Mouse (Mus musculus) MEL (cell line): ENCODE measurements around the gene Prkcd. TPM values are rescaled to one million over a fixed set of nuclear protein-coding genes. Genes with fewer than 3 reads are reported as not detected.

ENCODE experiments used
- DNase-seq: peaks from one replicate; pipeline ENCODE4 v3.0.0; 2011; ENCODE audit warnings: low read depth, low spot score
- H3K27ac ChIP-seq: 2 replicates; pipeline ENCODE4 v1.5.1; 2012; ENCODE audit warnings: low read depth, mild to moderate bottlenecking, control low read depth, low read length, moderate library complexity; ENCODE audit not compliant: control insufficient read depth
- H3K27me3 ChIP-seq, 2 experiments: fragments of 150-350 bp in 1 of 2; sonication (generic) in 1 of 2; 2 replicates each; pipeline ENCODE4 v1.6.1; 2012; ENCODE audit warnings: low read length in 2 of 2, mild to moderate bottlenecking in 2 of 2, improper control_type of control experiment in 1 of 2, moderate library complexity in 1 of 2; ENCODE audit not compliant: insufficient read depth in 2 of 2, control insufficient read depth in 1 of 2
- H3K36me3 ChIP-seq, 2 experiments: 2 replicates each; pipeline ENCODE4 v1.6.1; 2012 to 2014; ENCODE audit warnings: low read length in 2 of 2, improper control_type of control experiment in 1 of 2, inconsistent platforms in 1 of 2, mild to moderate bottlenecking in 1 of 2; ENCODE audit not compliant: insufficient read depth in 2 of 2, control insufficient read depth in 1 of 2
- H3K4me1 ChIP-seq, 2 experiments: fragments of 150-350 bp in 1 of 2; sonication (generic) in 1 of 2; 2 replicates each; pipeline ENCODE4 v1.6.1; 2012; ENCODE audit warnings: low read length in 2 of 2, improper control_type of control experiment in 1 of 2, mild to moderate bottlenecking in 1 of 2; ENCODE audit not compliant: insufficient read depth in 2 of 2, control insufficient read depth in 1 of 2
- H3K4me3 ChIP-seq, 2 experiments: fragments of 150-350 bp in 1 of 2; sonication (generic) in 1 of 2; 2 replicates each; pipeline ENCODE4 v1.5.1; 2012; ENCODE audit warnings: low read depth in 2 of 2, low read length in 2 of 2, mild to moderate bottlenecking in 2 of 2, moderate library complexity in 2 of 2, control low read depth in 1 of 2, improper control_type of control experiment in 1 of 2; ENCODE audit not compliant: control insufficient read depth in 1 of 2, insufficient read depth in 1 of 2
- H3K79me2 ChIP-seq: 2 replicates; pipeline ENCODE4 v1.6.1; 2012; ENCODE audit warnings: mild to moderate bottlenecking, low read length, moderate library complexity; ENCODE audit not compliant: control insufficient read depth, poor library complexity, insufficient read depth
- H3K9ac ChIP-seq: 2 replicates; pipeline ENCODE4 v1.6.1; 2012; ENCODE audit warnings: low read depth, mild to moderate bottlenecking, control low read depth, low read length, moderate library complexity; ENCODE audit not compliant: control insufficient read depth, poor library complexity, severe bottlenecking
- H3K9me3 ChIP-seq: fragments of 150-350 bp; sonication (generic); replicated peaks from 2 replicates; pipeline ENCODE4 v1.6.1; 2012; ENCODE audit warnings: mild to moderate bottlenecking, low read length, improper control_type of control experiment, moderate library complexity; ENCODE audit not compliant: insufficient read depth
- BHLHE40 ChIP-seq: IDR thresholded peaks from 2 replicates; pipeline ENCODE4 v1.6.1; 2012; ENCODE audit warnings: low read depth, mild to moderate bottlenecking, inconsistent platforms, low read length, improper control_type of control experiment, borderline replicate concordance
- CHD1 ChIP-seq: IDR thresholded peaks from 2 replicates; pipeline ENCODE4 v1.6.1; 2012; ENCODE audit warnings: low read depth, mild to moderate bottlenecking, inconsistent platforms, low read length, improper control_type of control experiment
- CTCF ChIP-seq, 3 experiments: IDR thresholded peaks in 2 of 3; conservative IDR thresholded peaks in 1 of 3; 2 replicates each; pipeline ENCODE4 v1.5.1; 2011 to 2012; ENCODE audit warnings: low read length in 3 of 3, low read depth in 2 of 3, mild to moderate bottlenecking in 2 of 3, improper control_type of control experiment in 1 of 3, inconsistent platforms in 1 of 3, mixed read lengths in 1 of 3, moderate library complexity in 1 of 3; ENCODE audit not compliant: control insufficient read depth in 1 of 3, insufficient read depth in 1 of 3, poor library complexity in 1 of 3, severe bottlenecking in 1 of 3
- E2F4 ChIP-seq: IDR thresholded peaks from 2 replicates; pipeline ENCODE4 v1.6.1; 2011; ENCODE audit warnings: low read depth, low read length, improper control_type of control experiment, borderline replicate concordance
- GABPA ChIP-seq: IDR thresholded peaks from 2 replicates; pipeline ENCODE4 v1.6.1; 2012; ENCODE audit warnings: low read depth, mild to moderate bottlenecking, inconsistent platforms, low read length, improper control_type of control experiment, moderate library complexity
- GATA1 ChIP-seq: IDR thresholded peaks from 2 replicates; pipeline ENCODE4 v1.6.1; 2011; ENCODE audit warnings: low read depth, low read length, improper control_type of control experiment
- HCFC1 ChIP-seq: IDR thresholded peaks from 2 replicates; pipeline ENCODE4 v1.6.1; 2012; ENCODE audit warnings: low read depth, mild to moderate bottlenecking, inconsistent platforms, low read length, improper control_type of control experiment, moderate library complexity
- MEF2A ChIP-seq: IDR thresholded peaks from 2 replicates; pipeline ENCODE4 v1.6.1; 2014; ENCODE audit warnings: low read depth, mild to moderate bottlenecking, inconsistent platforms, low read length, improper control_type of control experiment; ENCODE audit not compliant: poor library complexity, insufficient replicate concordance, severe bottlenecking; ENCODE audit errors: extremely low read depth
- NELFE ChIP-seq: IDR thresholded peaks from 2 replicates; pipeline ENCODE4 v1.6.1; 2011; ENCODE audit warnings: low read depth, low read length, improper control_type of control experiment
- POLR2A ChIP-seq, 2 experiments: IDR thresholded peaks; 2 replicates each; pipeline ENCODE4 v1.6.1; 2011 to 2012; ENCODE audit warnings: low read length in 2 of 2, mild to moderate bottlenecking in 2 of 2, control low read depth in 1 of 2, improper control_type of control experiment in 1 of 2, low read depth in 1 of 2, moderate library complexity in 1 of 2; ENCODE audit not compliant: control insufficient read depth in 1 of 2, insufficient read depth in 1 of 2, poor library complexity in 1 of 2
- POLR2AphosphoS2 ChIP-seq: IDR thresholded peaks from 2 replicates; pipeline ENCODE4 v1.6.1; 2011; ENCODE audit warnings: low read length, improper control_type of control experiment
- RCOR1 ChIP-seq: IDR thresholded peaks from 2 replicates; pipeline ENCODE4 v1.6.1; 2012; ENCODE audit warnings: low read depth, mild to moderate bottlenecking, inconsistent platforms, low read length, improper control_type of control experiment
- SMC3 ChIP-seq: IDR thresholded peaks from 2 replicates; pipeline ENCODE4 v1.6.1; 2011; ENCODE audit warnings: low read depth, low read length, improper control_type of control experiment
- TAL1 ChIP-seq: IDR thresholded peaks from 2 replicates; pipeline ENCODE4 v1.6.1; 2012; ENCODE audit warnings: mild to moderate bottlenecking, inconsistent platforms, low read length, moderate library complexity, mixed read lengths
- TCF12 ChIP-seq: IDR thresholded peaks from 2 replicates; pipeline ENCODE4 v1.6.1; 2014; ENCODE audit warnings: low read depth, mild to moderate bottlenecking, inconsistent platforms, low read length, improper control_type of control experiment, moderate library complexity
- USF1 ChIP-seq: IDR thresholded peaks from 2 replicates; pipeline ENCODE4 v1.6.1; 2014; ENCODE audit warnings: low read depth, mild to moderate bottlenecking, inconsistent platforms, low read length, improper control_type of control experiment, moderate library complexity
- ZMIZ1 ChIP-seq: IDR thresholded peaks from 2 replicates; pipeline ENCODE4 v1.6.1; 2012; ENCODE audit warnings: low read depth, mild to moderate bottlenecking, inconsistent platforms, low read length, improper control_type of control experiment, moderate library complexity
- ZNF384 ChIP-seq: IDR thresholded peaks from 2 replicates; pipeline ENCODE4 v1.6.1; 2012; ENCODE audit warnings: low read depth, mild to moderate bottlenecking, inconsistent platforms, low read length, improper control_type of control experiment
- polyA plus RNA-seq, 2 experiments: library from polyadenylated mRNA; stranded (reverse) in 1 of 2; unstranded in 1 of 2; fragments of >175 nt in 1 of 2; fragments of >200 nt in 1 of 2; gene quantifications; 2 replicates each; pipeline versions ENCODE4 v1.2.1 to v1.2.4; 2012; ENCODE audit warnings: low replicate concordance in 2 of 2, low read depth in 1 of 2; ENCODE audit not compliant: insufficient read length in 2 of 2, insufficient read depth in 1 of 2, missing spikeins in 1 of 2
- total RNA-seq: library from RNA; depleted of rRNA; stranded (reverse); fragments of 300-350 nt; gene quantifications from 2 replicates; pipeline ENCODE4 v1.2.3, GENCODE M21; 2012

Prkcd gene
- total and polyA plus RNA-seq, 3 experiments = 33.9 to 72.7 TPM; not detected in 1

- no peak for TF ChIP-seq USF1
- peak; percentile 95 for TF ChIP-seq NELFE
- no peak for TF ChIP-seq GABPA
- no peak for TF ChIP-seq RCOR1
- peak; percentile 83; the same call in 1 of the 2 replicates for TF ChIP-seq POLR2AphosphoS2
- TF ChIP-seq CHD1 = no peak
- TF ChIP-seq CTCF (IDR thresholded peaks at IDR 0.05 in 2 of 3, conservative IDR thresholded peaks at IDR 0.05 in 1 of 3; ENCODE audit: control insufficient read depth in 1 of 3, insufficient read depth in 1 of 3, low read depth in 2 of 3, low read length in 3 of 3, poor library complexity in 1 of 3, severe bottlenecking in 1 of 3) = no peak
- no peak for TF ChIP-seq MEF2A
- TF ChIP-seq BHLHE40 = no peak
- TF ChIP-seq TAL1 = no peak
- no peak for TF ChIP-seq E2F4
- TF ChIP-seq HCFC1 = peak; percentile 88
- TF ChIP-seq ZNF384 = peak; percentile 90
- peak; percentile 90 for TF ChIP-seq ZMIZ1
- TF ChIP-seq SMC3 = no peak
These were observed 28.1 kb upstream of the Prkcd start, which contains the start of gene Rft1 (continued) for GRCm38 (mm10) chr14:30653943-30654659.

- no peak for DNase-seq
- TF ChIP-seq POLR2A (IDR thresholded peaks at IDR 0.05; ENCODE audit: control insufficient read depth in 1 of 2, insufficient read depth in 1 of 2, low read depth in 1 of 2, low read length in 2 of 2, poor library complexity in 1 of 2) (no peak), GATA1 (no peak), TCF12 (no peak), CTCF (IDR thresholded peaks at IDR 0.05 in 2 of 3, conservative IDR thresholded peaks at IDR 0.05 in 1 of 3; ENCODE audit: control insufficient read depth in 1 of 3, insufficient read depth in 1 of 3, low read depth in 2 of 3, low read length in 3 of 3, poor library complexity in 1 of 3, severe bottlenecking in 1 of 3) (peak in 2 of 3 experiments; percentile 24 to 26; a peak in 3 of 6 replicates)
- peaks cover 0 to 7% of the 10 kb centered on the region in 2 experiments; a peak in 2 of 4 replicates for H3K36me3 ChIP-seq
- peaks cover 1 to 3% of the 10 kb centered on the region in 2 experiments; a peak in 3 of 4 replicates for H3K27me3 ChIP-seq
- H3K9ac ChIP-seq = no peak overlapping the region
- H3K4me1 ChIP-seq = peaks cover 3 to 4% of the 10 kb centered on the region in 2 experiments
- H3K27ac ChIP-seq = no peak overlapping the region
- H3K4me3 ChIP-seq = no peak overlapping the region
- no peaks in the 10 kb centered on the region for H3K9me3 ChIP-seq
- H3K79me2 ChIP-seq = peaks cover 3% of the 10 kb centered on the region; the same call in 1 of the 2 replicates
These were observed 25.0 kb upstream of the Prkcd start for GRCm38 (mm10) chr14:30650969-30651368.
